Comparison of ENCODE assay signal across 8 mouse cellular contexts in genomic region chr1:87213735-87214704, GRCm38 (mm10). TPM values are rescaled to one million over a fixed set of nuclear protein-coding genes. Genes with fewer than 3 reads are reported as not detected.
DNase-seq lines count a peak whose midpoint lies in the region; ATAC-seq and TF ChIP-seq lines count a peak whose summit lies in the region.

Eif4e2 (plus strand) TSS chr1:87213914.

- under 1% methylated on average over 72 of the region's 99 CpGs for WGBS in kidney, embryonic 14.5 days
- WGBS in limb, embryonic 15.5 days = 0% methylated on average over 80 of the region's 99 CpGs

- no peak for TF ChIP-seq CTCF in bone marrow macrophage, adult 2 months (IDR thresholded peaks at IDR 0.05; ENCODE audit: low read depth, low read length)
- TF ChIP-seq CTCF in embryonic fibroblast, embryonic 13.5 days (IDR thresholded peaks at IDR 0.05; ENCODE audit: borderline replicate concordance, insufficient read depth, low read length) = no peak

- peak within 1 kb of the TSS; percentile 86 for H3K27ac ChIP-seq in bone marrow macrophage, adult 2 months (ENCODE audit: insufficient read depth, low read depth, low read length)
- H3K27ac ChIP-seq in embryonic fibroblast, embryonic 13.5 days (ENCODE audit: insufficient read depth, low read length) = peak within 1 kb of the TSS; percentile 85
- peak within 1 kb of the TSS; percentile 97 for H3K27ac ChIP-seq in kidney, embryonic 14.5 days (ENCODE audit: low read depth, low read length)
- peak within 1 kb of the TSS; percentile 99 for H3K27ac ChIP-seq in limb, embryonic 15.5 days

- H3K27me3 ChIP-seq in kidney, embryonic 14.5 days (ENCODE audit: control insufficient read depth, insufficient read depth, low read length) = no peaks in the 10 kb centered on the region
- H3K27me3 ChIP-seq in limb, embryonic 15.5 days = no peaks in the 10 kb centered on the region; the same call in 1 of the 2 replicates

- no peaks in the 10 kb centered on the region for H3K9me3 ChIP-seq in kidney, embryonic 14.5 days (ENCODE audit: control insufficient read depth, low read length)
- no peaks in the 10 kb centered on the region for H3K9me3 ChIP-seq in limb, embryonic 15.5 days

- DNase-seq in A20 (ENCODE audit: low read depth, low spot score) = peak; percentile 95
- DNase-seq in heart, adult 9 months (ENCODE audit: low spot score in 2 of 2) = peak; percentile 93 to 95
- peak; percentile 84 to 89 for DNase-seq in monocyte, adult 2 months (ENCODE audit: low read depth in 1 of 2, low spot score in 2 of 2)
- peak; percentile 93 to 94 for DNase-seq in spleen, postnatal 36 days (ENCODE audit: low spot score in 2 of 2)

- peak within 1 kb of the TSS; percentile 94 for H3K4me3 ChIP-seq in bone marrow macrophage, adult 2 months (ENCODE audit: insufficient read depth, low read length)
- peak within 1 kb of the TSS; percentile 86 for H3K4me3 ChIP-seq in embryonic fibroblast, embryonic 13.5 days (ENCODE audit: insufficient read depth, low read length)
- peak within 1 kb of the TSS; percentile 81 for H3K4me3 ChIP-seq in kidney, embryonic 14.5 days (ENCODE audit: low read length)
- H3K4me3 ChIP-seq in limb, embryonic 15.5 days = peak within 1 kb of the TSS; percentile 85

- peak within 1 kb of the TSS; percentile 73 for H3K4me2 ChIP-seq in kidney, embryonic 14.5 days (replicated peaks; ENCODE audit: low read depth, low read length)
- peak within 1 kb of the TSS; percentile 58 for H3K4me2 ChIP-seq in limb, embryonic 15.5 days

- H3K9ac ChIP-seq in kidney, embryonic 14.5 days (ENCODE audit: low read depth, low read length) = peak within 1 kb of the TSS; percentile 99
- H3K9ac ChIP-seq in limb, embryonic 15.5 days = peak within 1 kb of the TSS; percentile 93

- H3K36me3 ChIP-seq in kidney, embryonic 14.5 days (ENCODE audit: control insufficient read depth, insufficient read depth, low read length) = 0 out of 2 replicates have a peak, but pooled peaks cover 8% of the 10 kb centered on the region
- peaks cover 15% of the 10 kb centered on the region; the same call in 1 of the 2 replicates for H3K36me3 ChIP-seq in limb, embryonic 15.5 days

- peaks cover 20% of the 10 kb centered on the region for H3K4me1 ChIP-seq in bone marrow macrophage, adult 2 months (ENCODE audit: control insufficient read depth, insufficient read depth, low read length)
- peaks cover 3% of the 10 kb centered on the region for H3K4me1 ChIP-seq in embryonic fibroblast, embryonic 13.5 days (ENCODE audit: control insufficient read depth, insufficient read depth, low read length)
- peaks cover 20% of the 10 kb centered on the region for H3K4me1 ChIP-seq in kidney, embryonic 14.5 days (ENCODE audit: control insufficient read depth, insufficient read depth, low read length)
- peaks cover 29% of the 10 kb centered on the region for H3K4me1 ChIP-seq in limb, embryonic 15.5 days

- TF ChIP-seq POLR2A in bone marrow macrophage, adult 2 months (IDR thresholded peaks at IDR 0.05; ENCODE audit: borderline replicate concordance, low read depth, low read length) = no peak; the same call in 1 of the 2 replicates
- TF ChIP-seq POLR2A in embryonic fibroblast, embryonic 13.5 days (IDR thresholded peaks at IDR 0.05; ENCODE audit: low read depth, low read length) = peak; percentile 95

- peak; percentile 96 for ATAC-seq in kidney, embryonic 14.5 days (ENCODE audit: low FRiP score, low TSS enrichment)
- ATAC-seq in limb, embryonic 15.5 days (ENCODE audit: insufficient number of reproducible peaks, low FRiP score, low TSS enrichment, low read depth) = peak; percentile 93

RNA-seq across cellular contexts. Expression of gene Eif4e2, which starts in this region (rescaled TPM):
- 97.9 and 99.5 TPM in 2 replicates for polyA plus RNA-seq in bone marrow macrophage, adult 2 months (2012; ENCODE audit: insufficient read depth, insufficient read length, missing spikeins)
- 172 and 190 TPM in 2 replicates for polyA plus RNA-seq in embryonic fibroblast, embryonic 13.5 days (2011; ENCODE audit: insufficient read length, low read depth, missing spikeins)
- polyA plus RNA-seq in kidney, embryonic 14.5 days (2014; fragmentation: Nextera tagmentation; extraction: Ambion mirVana) = 122 and 150 TPM in 2 replicates
- polyA plus RNA-seq in limb, embryonic 15.5 days (2015; fragmentation: Nextera tagmentation; extraction: Ambion mirVana) = 176 and 179 TPM in 2 replicates

Comparison
In these comparisons a context has a peak if more than half of its experiments do, and no peak if none do; other contexts are left out.
1. Peak in every context shown above with its lines: DNase-seq, ATAC-seq, H3K4me3 ChIP-seq and H3K27ac ChIP-seq.